Mouse (Mus musculus): ENCODE data around the gene Gcgr. TPM values are rescaled to one million over a fixed set of nuclear protein-coding genes. Genes with fewer than 3 reads are reported as not detected.
"Not testable (repeated sequence)": the region's sequence is repeated elsewhere in the genome, so short reads cannot be mapped to it uniquely, and the experiment has no call there.

Gcgr gene
- polyA plus RNA-seq, 1 experiment from 2014 or later: 2.1 TPM

DNA sequence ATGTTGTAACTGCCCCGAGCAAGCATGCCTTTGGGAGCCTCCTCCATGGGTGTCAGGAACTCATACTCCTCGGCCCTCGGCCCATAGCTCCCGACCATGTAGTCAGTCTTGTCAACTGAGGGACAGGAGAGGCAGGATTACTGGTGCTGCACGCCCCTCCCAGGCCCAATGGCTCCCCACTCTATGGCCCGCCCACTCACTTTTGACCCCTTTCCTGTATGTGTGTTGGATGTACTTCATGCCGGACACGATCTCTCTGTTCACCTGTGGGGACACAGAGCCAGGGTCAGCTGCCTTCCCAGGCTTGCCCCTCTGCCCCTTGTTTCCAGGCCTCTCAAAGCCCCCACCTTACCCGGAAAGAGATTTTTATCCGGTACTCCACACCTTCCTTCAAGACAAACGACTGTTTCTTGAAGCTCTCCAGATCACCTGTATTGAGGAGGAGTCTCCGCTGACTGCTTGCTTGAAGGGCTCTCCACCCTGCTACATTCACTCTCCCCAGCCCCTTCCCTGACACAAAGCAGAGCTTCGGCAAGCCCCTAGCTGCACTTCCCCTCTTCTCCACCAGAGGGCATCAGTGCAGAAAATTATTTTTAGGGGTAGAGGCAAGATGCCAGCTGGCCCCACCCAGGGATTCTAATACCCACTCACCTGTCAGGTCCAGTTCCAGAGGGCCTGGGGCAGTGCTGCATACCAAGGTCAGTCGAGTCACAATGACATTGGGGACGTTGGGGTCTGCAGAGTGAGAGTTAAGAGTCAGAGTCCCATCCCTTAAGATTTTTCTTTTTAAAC is 49.0 kb downstream of the Gcgr start:
- Histone ChIP-seq H3K4me2 (peak overlapping the region; percentile 88), H3K27ac (replicated peaks) (peak overlapping the region; percentile 94), H3K4me3 (peak overlapping the region; percentile 96), H3K9ac (peak overlapping the region; percentile 98), H3K36me3 (peaks cover 55% of the 10 kb centered on the region), H3K27me3 (replicated peaks) (no peaks in the 10 kb centered on the region), H3K4me1 (peaks cover 36% of the 10 kb centered on the region), H3K9me3 (peaks cover 5% of the 10 kb centered on the region)
- ATAC-seq (ENCODE audit: extremely low read depth, insufficient number of reproducible peaks, low FRiP score, low TSS enrichment): no peak
- 44% methylated on average over 15 of the region's 15 CpGs for WGBS

DNA sequence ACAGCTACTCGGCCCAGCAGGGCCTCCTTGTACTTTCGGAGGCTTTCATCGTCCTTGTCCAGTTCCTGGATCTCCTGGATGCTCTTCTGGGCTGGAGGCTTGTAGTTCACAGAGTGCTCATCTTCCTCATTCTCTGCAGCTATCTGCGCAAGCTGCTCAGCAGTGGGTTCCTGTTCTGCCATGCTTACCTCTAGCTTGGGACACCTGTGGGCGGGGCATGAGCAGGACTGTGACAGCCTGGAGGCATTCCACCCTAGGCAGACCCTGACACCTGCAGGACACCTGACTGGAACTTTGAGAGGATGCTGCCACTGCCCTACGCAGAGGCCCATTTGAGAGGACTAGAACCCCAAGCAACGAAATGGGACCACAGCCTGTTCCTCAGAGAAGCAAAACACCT is 49.7 kb downstream of the Gcgr start:
- H3K36me3 ChIP-seq: peaks cover 60% of the 10 kb centered on the region
- peaks cover 33% of the 10 kb centered on the region for H3K4me1 ChIP-seq
- H3K4me2 ChIP-seq: peak overlapping the region; percentile 88
- peaks cover 5% of the 10 kb centered on the region for H3K9me3 ChIP-seq
- WGBS: 52% methylated on average over 7 of the region's 7 CpGs
- ATAC-seq (ENCODE audit: extremely low read depth, insufficient number of reproducible peaks, low FRiP score, low TSS enrichment): no peak
- H3K9ac ChIP-seq: peak overlapping the region; percentile 98
- peak overlapping the region; percentile 94 for H3K27ac ChIP-seq (replicated peaks)
- no peaks in the 10 kb centered on the region for H3K27me3 ChIP-seq (replicated peaks)
- peak overlapping the region; percentile 96 for H3K4me3 ChIP-seq

DNA sequence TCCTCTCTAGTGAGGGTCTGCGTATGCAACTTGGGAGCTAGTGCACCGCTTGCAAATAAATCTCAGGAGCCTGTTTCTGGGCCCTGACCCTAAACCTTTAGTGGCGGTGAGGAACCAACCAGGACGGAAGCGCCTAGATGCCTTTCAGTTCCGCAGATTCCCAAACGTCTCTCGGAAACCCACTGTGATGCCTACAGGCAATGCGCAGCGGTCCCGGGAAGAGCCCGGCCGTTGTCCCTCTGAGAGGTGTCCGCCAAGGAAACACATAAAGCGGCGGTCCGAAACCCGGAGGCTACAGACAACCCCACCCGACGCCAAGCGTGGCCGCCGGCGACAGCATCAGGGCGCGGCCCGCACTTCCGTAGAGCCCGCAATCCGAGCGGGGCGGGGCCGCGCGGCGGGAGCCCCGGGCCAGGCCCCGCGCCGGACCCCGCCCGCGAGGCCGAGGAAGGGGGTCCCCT is 50.4 kb downstream of the Gcgr start:
- under 1% methylated on average over 43 of the region's 44 CpGs for WGBS
- H3K27me3 ChIP-seq (replicated peaks): no peaks in the 10 kb centered on the region
- ATAC-seq (ENCODE audit: extremely low read depth, insufficient number of reproducible peaks, low FRiP score, low TSS enrichment): peak; percentile 49
- H3K4me1 ChIP-seq: peaks cover 33% of the 10 kb centered on the region
- H3K4me3 ChIP-seq: peak overlapping the region; percentile 96
- peaks cover 5% of the 10 kb centered on the region for H3K9me3 ChIP-seq
- H3K4me2 ChIP-seq: peak overlapping the region; percentile 88
- peak overlapping the region; percentile 98 for H3K9ac ChIP-seq
- peaks cover 67% of the 10 kb centered on the region for H3K36me3 ChIP-seq
- H3K27ac ChIP-seq (replicated peaks): peak overlapping the region; percentile 94

DNA sequence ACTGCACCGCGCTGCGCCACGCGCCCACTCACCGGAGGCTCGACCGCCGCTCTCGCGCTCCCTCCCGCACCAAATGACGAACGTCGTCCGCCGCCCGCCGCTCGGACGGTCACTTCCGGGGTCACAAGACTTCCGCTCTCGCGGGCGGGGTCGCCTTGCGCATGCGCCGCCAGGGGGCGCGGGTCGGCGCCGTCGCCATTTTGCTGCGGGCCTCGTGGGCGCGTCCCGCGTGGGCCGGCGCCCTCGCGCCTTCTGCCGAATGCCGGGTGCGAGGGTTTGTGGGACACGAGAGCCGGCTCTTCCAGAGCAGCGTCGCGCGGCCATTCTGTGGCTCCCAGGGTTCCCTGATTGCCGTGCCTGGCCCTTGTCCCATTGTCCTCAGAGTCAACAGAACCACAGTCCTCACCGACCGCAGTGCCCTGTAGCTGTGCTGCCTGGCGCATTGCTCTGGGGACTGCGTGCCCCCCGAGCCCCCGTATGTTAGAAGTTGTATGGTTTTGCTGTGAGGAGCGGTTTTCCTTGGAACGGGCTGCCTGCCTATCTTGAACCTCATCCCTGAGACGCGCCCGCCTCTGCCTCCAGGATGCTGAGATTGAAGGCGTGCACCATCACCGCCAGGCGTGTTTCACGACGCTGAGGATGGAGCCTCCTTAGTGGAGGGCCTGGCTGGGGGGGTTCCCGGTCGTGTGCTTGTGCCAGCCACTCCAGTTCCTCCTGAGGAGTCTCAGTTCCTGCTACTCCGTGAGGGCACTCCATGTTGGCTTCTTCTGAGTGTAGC is 51.2 kb downstream of the Gcgr start, which contains the start of gene Arhgdia:
Arhgdia (minus strand) TSS at position 135 of the 778 bp plus-strand sequence.
- peak; percentile 63 for ATAC-seq (ENCODE audit: extremely low read depth, insufficient number of reproducible peaks, low FRiP score, low TSS enrichment)
- peak within 1 kb of the TSS; percentile 96 for H3K4me3 ChIP-seq
- 5% methylated on average over 66 of the region's 75 CpGs for WGBS
- peak within 1 kb of the TSS; percentile 88 for H3K4me2 ChIP-seq
- H3K9me3 ChIP-seq: peaks cover 5% of the 10 kb centered on the region
- H3K27me3 ChIP-seq (replicated peaks): no peaks in the 10 kb centered on the region
- H3K9ac ChIP-seq: peak within 1 kb of the TSS; percentile 98
- H3K27ac ChIP-seq (replicated peaks): peak within 1 kb of the TSS; percentile 94
- H3K4me1 ChIP-seq: peaks cover 33% of the 10 kb centered on the region
- H3K36me3 ChIP-seq: peaks cover 71% of the 10 kb centered on the region

DNA sequence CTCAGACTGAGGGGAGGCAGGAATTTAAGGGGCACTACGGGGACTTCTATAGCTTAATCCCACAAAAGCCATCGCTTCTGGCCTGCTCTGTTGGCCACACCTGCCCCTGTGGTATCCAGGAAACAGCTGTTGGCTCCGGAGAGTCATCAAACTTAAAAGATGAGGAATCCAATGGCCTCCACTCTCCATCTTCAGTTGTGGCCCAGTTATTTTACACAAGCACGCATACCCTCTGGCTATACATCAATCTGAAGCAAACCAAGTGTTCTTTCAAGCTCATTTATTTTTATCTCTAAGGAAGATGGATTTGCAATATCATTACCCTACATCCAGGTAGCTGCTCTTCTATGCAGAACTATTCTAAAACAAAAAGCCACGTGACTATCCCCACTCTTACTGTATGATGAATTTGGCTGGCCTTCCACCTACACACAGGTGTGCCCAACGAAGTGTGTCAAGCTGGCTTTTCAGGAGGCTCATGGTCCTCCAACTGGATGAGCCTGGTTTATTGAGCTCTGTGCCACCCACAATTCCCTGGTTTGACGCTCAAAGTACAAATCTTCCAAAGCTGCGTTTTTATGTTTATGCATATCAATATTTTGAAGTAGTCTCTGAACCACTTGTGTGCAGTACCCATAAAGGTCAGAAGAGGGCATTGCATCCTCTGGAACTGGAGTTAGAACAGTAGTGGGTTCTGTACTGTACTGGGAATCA is 51.9 kb downstream of the Gcgr start:
- no peak for ATAC-seq (ENCODE audit: extremely low read depth, insufficient number of reproducible peaks, low FRiP score, low TSS enrichment)
- H3K9me3 ChIP-seq: peaks cover 5% of the 10 kb centered on the region
- H3K9ac ChIP-seq: peak overlapping the region; percentile 98
- peaks cover 71% of the 10 kb centered on the region for H3K36me3 ChIP-seq
- H3K4me2 ChIP-seq: peak overlapping the region; percentile 88
- peak overlapping the region; percentile 96 for H3K4me3 ChIP-seq
- H3K27ac ChIP-seq (replicated peaks): peak overlapping the region; percentile 94
- H3K4me1 ChIP-seq: peaks cover 33% of the 10 kb centered on the region
- WGBS: 70% methylated on average over 8 of the region's 8 CpGs
- H3K27me3 ChIP-seq (replicated peaks): no peaks in the 10 kb centered on the region

DNA sequence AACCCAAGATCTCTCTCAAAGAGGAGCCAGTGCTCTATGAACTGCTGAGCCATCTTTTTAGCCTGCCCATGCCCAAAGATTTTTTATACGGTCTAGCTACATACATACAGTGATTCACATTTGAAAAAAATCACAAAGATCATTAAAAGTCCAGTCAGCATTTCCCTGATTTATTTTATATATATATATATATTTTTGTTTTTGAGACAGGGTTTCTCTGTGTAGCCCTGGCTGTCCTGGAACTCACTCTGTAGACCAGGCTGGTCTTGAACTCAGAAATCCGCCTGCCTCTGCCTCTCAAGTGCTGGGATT is 52.4 kb downstream of the Gcgr start:
- H3K36me3 ChIP-seq: peaks cover 71% of the 10 kb centered on the region
- not testable (repeated sequence) for H3K9me3 ChIP-seq; H3K4me3 ChIP-seq; H3K4me2 ChIP-seq; H3K27ac ChIP-seq (replicated peaks); H3K9ac ChIP-seq; ATAC-seq (ENCODE audit: extremely low read depth, insufficient number of reproducible peaks, low FRiP score, low TSS enrichment); H3K27me3 ChIP-seq (replicated peaks)
- peaks cover 33% of the 10 kb centered on the region for H3K4me1 ChIP-seq
- WGBS: 90% methylated on average over 2 of the region's 2 CpGs

DNA sequence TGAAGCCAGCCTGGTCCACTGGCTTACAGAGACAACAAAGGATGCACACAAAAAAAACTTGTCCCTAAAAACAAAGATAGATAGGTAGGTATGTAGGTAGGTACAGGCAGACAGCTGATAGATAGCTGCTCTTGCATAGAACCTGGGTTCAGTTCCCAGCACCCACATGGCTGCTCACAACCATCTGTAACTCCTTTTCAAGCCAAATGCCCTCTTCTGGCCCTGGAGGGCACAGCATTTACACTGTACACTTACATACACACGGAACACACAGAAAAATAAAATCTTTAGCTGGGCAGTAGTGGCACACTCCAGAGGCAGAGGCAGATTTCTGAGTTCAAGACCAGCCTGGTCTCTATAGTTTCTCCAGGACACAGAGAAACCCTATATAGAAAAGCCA is 53.4 kb downstream of the Gcgr start:
- Histone ChIP-seq H3K36me3 (peaks cover 71% of the 10 kb centered on the region), H3K4me3 (no peak overlapping the region), H3K27ac (replicated peaks) (no peak overlapping the region), H3K9ac (no peak overlapping the region), H3K27me3 (replicated peaks) (no peaks in the 10 kb centered on the region), H3K9me3 (peaks cover 5% of the 10 kb centered on the region), H3K4me1 (peaks cover 26% of the 10 kb centered on the region), H3K4me2 (no peak overlapping the region)
- 92% methylated on average over 1 of the region's 1 CpGs for WGBS
- ATAC-seq (ENCODE audit: extremely low read depth, insufficient number of reproducible peaks, low FRiP score, low TSS enrichment): no peak

DNA sequence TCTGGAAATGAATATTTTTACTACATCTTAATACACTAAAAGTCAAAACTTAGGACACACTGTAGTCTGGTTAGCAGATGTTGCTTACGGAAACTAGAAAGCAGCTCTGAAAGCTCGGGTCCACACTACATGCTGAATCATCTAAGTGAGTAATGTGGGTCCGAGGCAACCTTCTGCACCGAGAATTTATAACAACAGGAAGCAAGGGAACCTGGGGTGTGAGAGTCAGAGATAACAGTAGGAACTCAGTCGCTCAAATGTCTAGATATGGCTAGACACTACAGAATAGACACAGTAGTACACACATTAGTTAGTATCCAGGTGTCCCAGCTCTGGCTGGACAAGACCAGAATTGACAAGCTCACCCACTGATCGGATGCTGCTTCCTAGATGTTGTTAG is 58.0 kb downstream of the Gcgr start:
- H3K9ac ChIP-seq: no peak overlapping the region
- WGBS: 75% methylated on average over 6 of the region's 6 CpGs
- peaks cover 98% of the 10 kb centered on the region for H3K36me3 ChIP-seq
- no peak overlapping the region for H3K4me2 ChIP-seq
- H3K4me3 ChIP-seq: no peak overlapping the region
- no peak overlapping the region for H3K27ac ChIP-seq (replicated peaks)
- H3K9me3 ChIP-seq: peaks cover 5% of the 10 kb centered on the region
- no peaks in the 10 kb centered on the region for H3K27me3 ChIP-seq (replicated peaks)
- no peaks in the 10 kb centered on the region for H3K4me1 ChIP-seq
- no peak for ATAC-seq (ENCODE audit: extremely low read depth, insufficient number of reproducible peaks, low FRiP score, low TSS enrichment)

Other genes starting within 250 kb of the Gcgr start
- 1,234 and 1,290 TPM in 2 replicates for gene Actg1, start 182.2 kb upstream of the Gcgr start, polyA plus RNA-seq (2015; fragmentation: Nextera tagmentation; extraction: Ambion mirVana)
- 0.31 and 0.50 TPM in 2 replicates for gene Fscn2, start 169.2 kb upstream of the Gcgr start, polyA plus RNA-seq (2015; fragmentation: Nextera tagmentation; extraction: Ambion mirVana)
- gene Faap100, start 151.9 kb upstream of the Gcgr start, polyA plus RNA-seq (2015; fragmentation: Nextera tagmentation; extraction: Ambion mirVana): 29.1 and 33.5 TPM in 2 replicates
- gene Nploc4, start 93.0 kb upstream of the Gcgr start, polyA plus RNA-seq (2015; fragmentation: Nextera tagmentation; extraction: Ambion mirVana): 28.2 and 28.3 TPM in 2 replicates
- not detected in 2 replicates for gene Tspan10, start 88.1 kb upstream of the Gcgr start, polyA plus RNA-seq (2015; fragmentation: Nextera tagmentation; extraction: Ambion mirVana)
- gene Pde6g, start 77.2 kb upstream of the Gcgr start, polyA plus RNA-seq (2015; fragmentation: Nextera tagmentation; extraction: Ambion mirVana): not detected in 2 replicates
- gene Oxld1, start 72.6 kb upstream of the Gcgr start, polyA plus RNA-seq (2015; fragmentation: Nextera tagmentation; extraction: Ambion mirVana): 14.2 and 16.6 TPM in 2 replicates
- gene Ccdc137, start 72.6 kb upstream of the Gcgr start, polyA plus RNA-seq (2015; fragmentation: Nextera tagmentation; extraction: Ambion mirVana): 19.1 and 21.1 TPM in 2 replicates
- 36.4 and 39.3 TPM in 2 replicates for gene Arl16, start 63.1 kb upstream of the Gcgr start, polyA plus RNA-seq (2015; fragmentation: Nextera tagmentation; extraction: Ambion mirVana)
- gene Mrpl12, start 46.1 kb upstream of the Gcgr start, polyA plus RNA-seq (2015; fragmentation: Nextera tagmentation; extraction: Ambion mirVana): 212 and 228 TPM in 2 replicates
- gene Slc25a10, start 38.9 kb upstream of the Gcgr start, polyA plus RNA-seq (2015; fragmentation: Nextera tagmentation; extraction: Ambion mirVana): 42.9 and 43.2 TPM in 2 replicates
- 134 and 140 TPM in 2 replicates for gene Mcrip1, start 19.0 kb downstream of the Gcgr start, polyA plus RNA-seq (2015; fragmentation: Nextera tagmentation; extraction: Ambion mirVana)
- not detected in 2 replicates for gene Ppp1r27, start 20.4 kb downstream of the Gcgr start, polyA plus RNA-seq (2015; fragmentation: Nextera tagmentation; extraction: Ambion mirVana)
- 427 and 448 TPM in 2 replicates for gene P4hb, start 42.6 kb downstream of the Gcgr start, polyA plus RNA-seq (2015; fragmentation: Nextera tagmentation; extraction: Ambion mirVana)
- 435 and 436 TPM in 2 replicates for gene Arhgdia, start 50.9 kb downstream of the Gcgr start, polyA plus RNA-seq (2015; fragmentation: Nextera tagmentation; extraction: Ambion mirVana)
- gene Alyref, start 67.7 kb downstream of the Gcgr start, polyA plus RNA-seq (2015; fragmentation: Nextera tagmentation; extraction: Ambion mirVana): 253 and 284 TPM in 2 replicates
- gene Anapc11, start 67.7 kb downstream of the Gcgr start, polyA plus RNA-seq (2015; fragmentation: Nextera tagmentation; extraction: Ambion mirVana): 174 and 199 TPM in 2 replicates
- 14.9 and 18.6 TPM in 2 replicates for gene Npb, start 77.8 kb downstream of the Gcgr start, polyA plus RNA-seq (2015; fragmentation: Nextera tagmentation; extraction: Ambion mirVana)
- 71.8 and 90.4 TPM in 2 replicates for gene Pcyt2, start 87.2 kb downstream of the Gcgr start, polyA plus RNA-seq (2015; fragmentation: Nextera tagmentation; extraction: Ambion mirVana)
- 17.7 and 20.4 TPM in 2 replicates for gene Sirt7, start 94.5 kb downstream of the Gcgr start, polyA plus RNA-seq (2015; fragmentation: Nextera tagmentation; extraction: Ambion mirVana)
- gene Mafg, start 102.9 kb downstream of the Gcgr start, polyA plus RNA-seq (2015; fragmentation: Nextera tagmentation; extraction: Ambion mirVana): 18.1 and 19.9 TPM in 2 replicates
- gene Pycr1, start 113.1 kb downstream of the Gcgr start, polyA plus RNA-seq (2015; fragmentation: Nextera tagmentation; extraction: Ambion mirVana): 22.2 and 23.5 TPM in 2 replicates
- gene Myadml2, start 117.5 kb downstream of the Gcgr start, polyA plus RNA-seq (2015; fragmentation: Nextera tagmentation; extraction: Ambion mirVana): 13.0 and 13.9 TPM in 2 replicates
- gene Notum, start 130.5 kb downstream of the Gcgr start, polyA plus RNA-seq (2015; fragmentation: Nextera tagmentation; extraction: Ambion mirVana): 2.3 and 2.7 TPM in 2 replicates
- 105 and 109 TPM in 2 replicates for gene Aspscr1, start 142.3 kb downstream of the Gcgr start, polyA plus RNA-seq (2015; fragmentation: Nextera tagmentation; extraction: Ambion mirVana)
- gene Cenpx, start 183.0 kb downstream of the Gcgr start, polyA plus RNA-seq (2015; fragmentation: Nextera tagmentation; extraction: Ambion mirVana): 120 and 122 TPM in 2 replicates
- gene Lrrc45, start 183.2 kb downstream of the Gcgr start, polyA plus RNA-seq (2015; fragmentation: Nextera tagmentation; extraction: Ambion mirVana): 27.8 and 28.1 TPM in 2 replicates
- 6.4 and 9.8 TPM in 2 replicates for gene Rac3, start 190.8 kb downstream of the Gcgr start, polyA plus RNA-seq (2015; fragmentation: Nextera tagmentation; extraction: Ambion mirVana)
- gene Dcxr, start 196.6 kb downstream of the Gcgr start, polyA plus RNA-seq (2015; fragmentation: Nextera tagmentation; extraction: Ambion mirVana): 7.5 and 7.6 TPM in 2 replicates
- 2.1 and 3.8 TPM in 2 replicates for gene Cbr2, start 201.4 kb downstream of the Gcgr start, polyA plus RNA-seq (2015; fragmentation: Nextera tagmentation; extraction: Ambion mirVana)
- gene Hmga1b, start 232.1 kb downstream of the Gcgr start, polyA plus RNA-seq (2015; fragmentation: Nextera tagmentation; extraction: Ambion mirVana): 1.8 and 2.6 TPM in 2 replicates